Mouse (Mus musculus): ENCODE measurements at regions not wholly inside any gene's neighbourhood (a gene's known extent, or its start where the extent isn't known, plus 50 kb on each side); places are given as distances from the start of the nearest gene placed in this dataset.

DNA sequence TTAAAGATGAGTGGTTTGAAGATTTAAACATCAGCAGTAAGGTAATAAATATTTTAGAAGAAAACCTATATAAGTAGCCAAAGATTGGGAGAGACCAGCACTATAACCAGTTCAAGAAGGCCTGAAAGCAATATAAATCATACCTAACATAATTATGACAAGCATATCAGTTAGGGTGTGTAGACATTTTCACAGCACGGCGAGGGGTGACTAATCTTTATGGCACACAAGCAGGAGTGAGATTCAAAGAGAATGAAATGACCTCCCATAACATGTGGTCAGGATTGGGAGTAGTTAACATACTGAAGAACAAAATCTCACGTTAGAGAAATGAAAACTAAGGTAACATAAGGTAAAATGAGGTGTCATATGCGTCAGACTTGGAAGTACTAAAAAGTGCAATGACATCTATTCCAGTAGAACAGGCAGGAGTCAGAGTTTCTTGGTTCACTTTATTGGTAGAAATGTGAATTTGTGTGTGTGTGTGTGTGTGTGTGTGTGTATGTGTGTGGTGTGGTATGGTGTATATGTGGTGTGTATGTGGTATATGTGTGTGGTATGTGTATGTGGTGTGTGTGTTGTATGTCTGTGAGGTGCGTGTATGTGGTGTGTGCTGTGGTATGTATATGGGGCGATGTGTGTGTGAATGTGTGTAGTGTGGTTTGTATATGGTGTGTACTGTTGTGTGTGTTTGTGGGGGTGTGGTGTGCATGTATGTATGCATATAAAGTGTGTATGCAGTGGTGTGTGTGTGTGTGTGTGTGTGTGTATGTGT is 262.0 kb upstream of the Slc30a5 start:
- DNase-seq (ENCODE audit: low spot score in 2 of 2), result no peak
- intact Hi-C loops (cut with DNase I), result no loop called here

DNA sequence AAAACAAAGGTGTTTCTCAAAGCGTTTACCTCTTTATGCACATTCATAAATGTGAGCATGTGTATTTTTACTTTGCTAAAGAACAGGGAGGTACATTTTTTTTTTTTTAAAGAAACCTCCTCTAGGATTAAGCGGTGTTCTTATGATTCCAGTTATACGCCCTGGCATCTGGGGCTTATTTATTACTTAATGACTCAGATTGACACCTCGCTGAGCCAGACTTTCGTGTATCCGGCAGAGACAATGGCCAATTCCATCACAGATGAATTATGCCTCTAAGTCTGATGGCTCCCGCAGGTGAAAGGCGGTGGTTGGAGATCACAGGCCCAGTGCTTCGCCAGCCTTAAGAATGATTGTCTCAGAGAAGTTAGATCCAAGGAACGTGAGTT is 259.5 kb upstream of the Slc30a5 start:
- DNase-seq (ENCODE audit: low spot score in 2 of 2), result no peak
- intact Hi-C loops (cut with DNase I), result no loop called here

DNA sequence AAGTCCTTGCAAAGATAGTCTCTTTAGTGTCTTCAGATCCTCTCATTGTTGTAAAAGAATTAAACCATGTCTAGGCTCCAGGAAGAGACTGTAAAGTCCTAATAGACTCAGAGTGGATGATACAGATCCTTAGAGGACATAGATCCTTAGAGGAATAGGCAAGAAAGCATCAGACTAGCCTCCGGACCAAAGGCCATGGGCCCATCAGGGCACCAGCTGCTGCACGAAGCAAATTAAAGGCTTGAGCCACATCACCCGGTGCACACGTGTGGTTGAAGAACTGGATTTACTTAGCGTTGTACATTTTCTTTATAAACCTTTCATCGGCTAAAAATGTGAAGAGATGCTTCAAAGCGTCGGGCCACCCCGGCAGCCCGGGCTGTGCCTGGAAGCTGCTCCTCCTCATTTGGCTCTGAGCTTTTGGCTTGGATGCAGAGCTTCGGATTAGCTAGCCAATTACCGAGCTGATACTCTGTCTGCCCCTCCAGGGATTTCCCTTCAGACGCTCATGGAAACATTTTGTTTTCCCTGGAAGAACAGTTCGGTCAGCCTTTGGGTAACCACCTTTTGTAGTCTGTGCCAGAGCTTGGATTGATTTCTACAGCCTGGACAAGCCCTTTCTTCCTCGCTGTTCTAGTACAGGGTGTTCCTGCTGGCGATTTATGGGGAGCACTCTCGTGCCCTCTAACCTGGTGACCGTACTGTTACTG is 259.0 kb upstream of the Slc30a5 start:
- intact Hi-C loops (cut with DNase I), result no loop called here
- peak; percentile 22 to 50 for DNase-seq (ENCODE audit: low spot score in 2 of 2)

DNA sequence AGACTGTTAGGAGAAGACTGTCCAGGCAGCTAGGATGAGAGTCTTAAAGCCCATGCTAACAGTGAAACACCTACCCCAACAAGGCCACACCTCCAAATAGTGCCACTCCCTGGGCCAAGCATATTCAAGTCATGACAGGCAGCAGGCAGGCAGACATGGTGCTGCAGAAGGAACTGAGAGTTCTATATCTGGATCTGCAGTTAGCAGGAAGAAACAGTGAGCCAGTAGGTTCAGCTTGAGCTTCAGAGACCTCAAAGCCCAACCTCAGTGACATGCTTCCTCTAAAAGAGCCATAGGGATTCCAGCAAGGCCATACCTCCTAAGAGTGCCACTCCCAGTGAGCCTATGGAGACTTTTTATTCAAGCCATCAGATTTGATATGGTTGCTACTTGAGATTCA is 252.0 kb upstream of the Slc30a5 start:
- DNase-seq (ENCODE audit: low spot score in 2 of 2), result no peak
- intact Hi-C loops (cut with DNase I), result no loop called here

DNA sequence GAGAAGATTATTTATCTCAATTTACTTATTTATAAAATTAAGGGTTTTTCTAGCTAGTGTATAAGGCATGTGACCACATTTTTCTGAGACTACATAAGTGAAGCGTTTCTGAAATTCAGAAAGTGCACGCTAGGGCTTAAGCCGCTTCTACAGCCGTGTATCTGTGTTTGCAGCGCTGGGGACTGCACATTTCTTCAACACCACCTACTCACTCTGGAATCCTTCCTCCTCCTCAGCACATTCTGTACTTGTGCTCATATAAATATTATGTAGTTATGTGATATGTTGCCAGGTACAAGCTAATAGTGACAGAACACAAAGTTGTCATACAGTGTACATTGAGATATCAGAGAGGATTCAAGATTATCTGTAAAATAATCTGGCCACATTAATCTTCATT is 251.0 kb upstream of the Slc30a5 start:
- intact Hi-C loops (cut with DNase I), result loop anchor here (5.0 kb wide), 2 partner anchors 127 to 192 kb away; no protein-coding TSS in a partner anchor

DNA sequence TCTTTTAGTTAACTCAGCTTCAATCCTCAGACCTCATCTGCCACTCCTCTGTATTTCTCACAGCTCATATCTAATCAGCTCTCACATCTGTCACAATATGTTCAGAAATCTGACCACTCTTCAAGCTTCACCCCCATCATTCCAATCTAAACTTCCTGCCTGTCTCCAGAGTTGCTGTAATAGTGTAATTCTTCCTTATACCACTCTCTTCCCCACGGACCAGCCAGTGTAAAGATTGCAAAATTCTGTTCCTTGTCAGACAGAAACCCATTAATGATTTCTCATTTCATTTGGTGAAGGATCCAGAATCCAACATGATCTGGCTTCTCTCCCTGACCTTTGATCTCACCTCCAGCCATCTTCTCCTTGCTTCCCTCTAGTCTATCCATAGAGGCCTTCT is 250.2 kb upstream of the Slc30a5 start:
- no peak for DNase-seq (ENCODE audit: low spot score in 2 of 2)
- intact Hi-C loops (cut with DNase I), result loop anchor here (5.0 kb wide), 2 partner anchors 126 to 191 kb away; no protein-coding TSS in a partner anchor

More for the DNA sequence above, 251.0 kb upstream of the Slc30a5 start:
- peak in 1 of 2 experiments; percentile 23 for DNase-seq (ENCODE audit: low spot score in 2 of 2)

DNA sequence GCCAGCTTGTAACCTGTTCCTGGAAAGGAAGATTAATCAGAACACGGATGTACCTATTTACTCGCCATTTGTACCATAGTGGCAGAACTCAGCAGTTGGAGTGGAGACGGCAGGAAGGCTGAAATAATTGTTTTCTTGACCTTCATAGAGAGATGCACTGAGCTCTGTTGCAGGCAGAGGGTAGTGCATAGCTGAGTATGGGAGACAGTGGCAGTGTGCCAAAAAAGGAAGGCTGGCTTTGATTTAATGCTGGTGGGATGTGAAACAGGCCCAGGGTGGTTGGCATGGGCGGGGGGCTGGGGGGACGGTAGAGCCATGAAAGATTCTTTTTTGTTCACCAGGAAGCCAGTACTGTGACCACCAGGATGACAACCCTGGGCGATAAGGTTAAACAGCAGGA is 235.3 kb upstream of the Slc30a5 start:
- no peak for DNase-seq (ENCODE audit: low spot score in 2 of 2)
- intact Hi-C loops (cut with DNase I), result no loop called here

DNA sequence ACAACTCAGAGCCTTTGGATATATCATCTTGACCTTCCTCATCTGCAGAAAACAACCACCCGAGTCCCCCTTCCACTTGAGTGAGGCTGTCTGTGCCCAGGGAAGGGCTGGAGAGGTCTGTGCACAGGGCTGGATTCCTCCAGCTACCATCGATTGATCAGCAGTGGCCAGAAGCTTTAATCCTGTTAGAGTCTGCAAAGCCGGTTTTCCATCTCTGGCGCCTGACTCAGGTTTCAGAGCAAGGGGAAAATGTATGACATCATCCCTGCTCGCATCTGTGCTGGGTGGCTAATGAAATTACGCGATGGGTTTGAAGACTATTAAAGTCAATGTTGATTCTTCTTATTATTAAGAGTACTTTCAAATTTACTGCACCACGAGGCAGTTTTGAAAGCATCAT is 229.4 kb upstream of the Slc30a5 start:
- no peak for DNase-seq (ENCODE audit: low spot score in 2 of 2)
- intact Hi-C loops (cut with DNase I), result no loop called here

DNA sequence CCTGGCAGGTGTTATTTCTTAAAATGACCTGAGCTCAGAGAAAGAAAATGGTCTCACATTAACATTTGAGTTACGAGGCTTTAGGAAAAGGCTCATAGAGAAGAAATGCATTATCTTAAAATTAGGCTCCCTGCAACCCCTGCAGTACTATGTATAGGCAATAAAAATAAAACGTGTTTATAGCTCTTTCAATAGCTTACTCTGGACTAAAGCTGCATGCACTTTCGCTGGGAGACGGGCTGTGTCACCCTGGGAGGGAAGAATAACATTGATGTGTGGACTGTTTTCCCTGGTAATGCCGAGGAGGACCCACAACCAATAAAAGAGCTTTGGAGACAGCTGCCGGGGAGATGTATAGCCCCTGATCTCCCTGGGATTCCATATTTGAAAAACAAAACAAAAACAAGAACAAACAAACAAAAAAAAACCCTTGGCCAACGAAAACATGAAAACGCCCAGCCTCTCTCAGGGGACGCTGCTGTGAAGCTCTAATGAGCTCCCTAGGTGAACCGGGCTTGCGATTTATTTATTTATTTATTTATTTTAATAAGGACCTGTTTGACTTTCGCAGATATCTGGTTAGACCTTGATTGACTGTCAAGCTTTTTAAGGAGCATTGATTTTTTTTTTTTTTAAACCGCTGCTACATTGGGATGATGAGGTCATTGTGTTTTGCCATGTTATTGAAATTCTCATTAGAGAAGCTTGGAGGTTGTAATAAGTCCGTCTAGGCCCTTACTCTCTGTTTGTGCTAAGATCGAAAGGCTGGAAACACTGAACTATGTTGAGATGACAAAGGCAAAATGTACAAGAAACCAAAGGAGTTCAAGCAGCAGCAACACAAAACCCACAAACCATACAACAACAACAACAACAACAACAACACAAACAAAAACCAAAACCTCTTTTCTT is 228.3 kb upstream of the Slc30a5 start:
- DNase-seq (ENCODE audit: low spot score in 2 of 2), result no peak
- intact Hi-C loops (cut with DNase I), result no loop called here

DNA sequence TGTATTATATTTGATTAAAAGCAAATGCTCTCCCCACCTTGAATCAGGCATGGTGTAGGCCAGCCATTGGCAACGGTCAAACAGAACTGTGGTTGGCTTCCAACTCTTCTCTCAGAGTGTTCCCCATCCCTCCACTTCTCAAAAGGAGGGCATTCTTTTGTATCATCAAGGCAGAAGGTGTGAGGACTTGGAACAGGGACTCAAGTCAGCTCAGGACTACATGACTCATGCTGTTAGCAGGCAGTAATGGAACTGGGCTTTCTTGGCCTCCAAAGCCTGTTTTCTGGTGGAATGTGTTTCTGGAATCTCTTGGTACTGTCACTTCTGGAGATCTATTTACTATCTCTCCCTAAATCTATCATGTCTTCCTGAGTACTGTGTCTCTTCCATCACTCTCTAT is 216.3 kb upstream of the Slc30a5 start:
- intact Hi-C loops (cut with DNase I), result no loop called here
- DNase-seq (ENCODE audit: low spot score in 2 of 2), result no peak

DNA sequence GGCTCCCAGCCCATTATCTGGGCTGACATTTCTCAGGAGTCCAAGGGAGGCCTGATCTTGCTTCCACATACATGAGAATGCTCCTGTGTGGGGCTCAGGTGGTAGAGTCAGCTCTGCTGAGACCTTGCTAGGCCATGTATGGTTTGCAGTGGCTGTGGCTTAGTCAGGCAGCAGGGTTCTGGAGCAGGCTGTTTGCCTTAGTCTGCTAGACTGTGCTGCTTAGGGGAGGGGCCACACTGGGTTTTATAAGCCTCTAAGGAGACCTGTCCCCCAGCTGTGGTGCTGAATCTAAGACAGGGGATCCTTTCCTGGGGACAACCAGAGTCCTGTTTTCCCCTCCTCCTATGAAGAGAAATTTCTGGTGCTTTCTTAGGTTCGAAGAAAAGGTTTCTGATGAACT is 199.4 kb upstream of the Slc30a5 start:
- no peak for DNase-seq (ENCODE audit: low spot score in 2 of 2)
- intact Hi-C loops (cut with DNase I), result loop anchor here (5.0 kb wide), 1 partner anchor 180 kb away; no protein-coding TSS in a partner anchor

DNA sequence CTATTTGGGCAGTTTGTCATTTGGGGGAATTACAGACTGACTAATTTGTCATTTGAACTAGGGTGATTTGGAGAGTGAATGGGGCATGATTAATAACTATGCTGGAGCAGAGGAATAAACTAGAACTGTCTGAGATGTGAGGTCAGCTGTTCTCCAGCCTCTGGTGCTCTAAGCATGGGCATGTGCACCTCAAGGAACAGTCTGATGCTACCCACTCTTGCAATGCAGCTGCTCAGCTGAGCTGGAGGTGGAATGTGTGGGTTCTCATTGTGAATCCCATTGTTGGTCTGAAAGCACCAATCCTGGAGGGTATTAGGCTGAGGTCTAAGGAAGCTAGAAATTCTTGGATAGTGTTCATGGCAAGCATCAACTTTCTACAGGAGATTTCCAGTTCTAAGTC is 192.8 kb upstream of the Slc30a5 start:
- DNase-seq (ENCODE audit: low spot score in 2 of 2), result peak in 1 of 2 experiments; percentile 9
- intact Hi-C loops (cut with DNase I), result no loop called here

DNA sequence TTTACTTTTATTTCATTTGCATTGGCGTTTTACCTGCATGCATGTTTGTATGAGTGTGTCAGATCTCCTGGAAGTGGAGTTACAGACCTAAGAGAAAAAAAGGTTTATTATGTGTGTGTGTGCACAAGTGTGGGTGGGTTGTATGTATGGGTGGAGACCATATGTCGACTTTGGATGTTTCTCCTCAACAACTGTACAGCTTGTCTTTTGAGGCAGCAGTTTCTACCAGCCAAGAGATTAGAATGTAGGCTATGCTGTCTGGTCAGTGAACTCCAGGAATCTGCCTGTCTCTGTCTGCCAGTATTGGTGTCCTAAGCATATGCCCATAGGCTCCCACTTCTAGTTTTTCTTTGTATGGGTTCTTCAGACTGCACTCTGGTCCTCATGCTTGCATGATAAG is 192.3 kb upstream of the Slc30a5 start:
- DNase-seq (ENCODE audit: low spot score in 2 of 2), result peak in 1 of 2 experiments; percentile 58
- intact Hi-C loops (cut with DNase I), result loop anchor here (2.0 kb wide), 1 partner anchor 71 kb away; no protein-coding TSS in a partner anchor

DNA sequence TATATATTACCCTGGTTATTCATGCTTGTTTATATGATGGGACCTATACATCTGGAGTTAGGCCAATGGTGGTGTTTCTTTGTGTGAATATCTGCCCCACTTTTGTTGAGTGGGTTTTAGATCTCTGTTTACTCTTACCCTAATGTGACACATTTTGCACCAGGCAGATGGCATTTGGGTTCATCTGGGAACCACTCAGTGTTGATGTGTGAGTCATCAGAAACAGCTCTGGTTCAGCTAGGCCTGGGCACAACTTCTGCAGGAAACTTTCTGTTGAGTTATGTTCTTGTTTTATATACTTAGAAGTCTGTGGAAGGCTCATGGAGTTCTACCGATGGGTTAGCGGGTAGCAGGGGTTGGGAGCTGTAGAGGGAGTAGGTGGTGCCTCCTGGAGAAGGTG is 191.7 kb upstream of the Slc30a5 start:
- DNase-seq (ENCODE audit: low spot score in 2 of 2), result peak in 1 of 2 experiments; percentile 49
- intact Hi-C loops (cut with DNase I), result loop anchor here (2.0 kb wide), 1 partner anchor 70 kb away; no protein-coding TSS in a partner anchor

DNA sequence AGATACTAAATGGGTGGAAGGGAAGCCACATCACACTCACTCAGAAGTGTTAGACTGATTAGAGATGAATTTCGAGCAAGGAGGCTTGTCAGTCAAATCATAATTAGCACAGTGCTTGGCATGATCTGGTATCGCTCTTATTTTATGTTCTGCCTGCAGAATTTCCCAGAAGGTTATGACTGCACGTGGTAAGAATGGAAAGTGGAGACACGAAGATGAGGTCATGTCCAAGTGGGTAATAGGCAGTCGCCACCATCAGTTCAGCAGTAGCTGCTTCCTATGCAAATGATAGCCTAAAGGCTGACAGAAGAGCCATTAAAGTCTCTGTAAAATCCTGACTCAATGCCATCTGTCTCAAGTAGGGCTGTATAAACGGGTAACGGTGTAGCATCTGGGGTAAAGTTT is 186.0 kb upstream of the Slc30a5 start:
- intact Hi-C loops (cut with DNase I), result no loop called here

DNA sequence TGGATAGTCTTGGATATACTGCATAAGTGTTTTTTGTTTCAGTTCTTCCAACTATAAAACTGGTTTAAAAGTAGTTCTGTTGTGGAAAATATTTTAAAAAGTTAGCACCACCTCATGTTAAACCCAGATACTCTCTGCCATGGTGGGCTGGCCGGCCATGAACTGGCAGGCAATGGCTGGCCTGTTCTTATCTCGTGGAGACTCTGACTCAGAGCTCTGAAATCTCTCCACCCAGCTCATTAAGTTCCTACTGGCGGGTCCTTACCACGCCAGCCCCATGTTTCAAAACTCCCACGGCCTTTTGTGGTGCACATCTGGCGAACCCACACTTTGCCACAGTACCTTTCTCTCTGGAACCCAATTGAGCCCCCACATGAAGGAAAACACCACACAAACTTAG is 183.8 kb upstream of the Slc30a5 start:
- DNase-seq (ENCODE audit: low spot score in 2 of 2), result no peak
- intact Hi-C loops (cut with DNase I), result no loop called here

More for the DNA sequence above, 186.0 kb upstream of the Slc30a5 start:
- DNase-seq (ENCODE audit: low spot score in 2 of 2), result no peak

DNA sequence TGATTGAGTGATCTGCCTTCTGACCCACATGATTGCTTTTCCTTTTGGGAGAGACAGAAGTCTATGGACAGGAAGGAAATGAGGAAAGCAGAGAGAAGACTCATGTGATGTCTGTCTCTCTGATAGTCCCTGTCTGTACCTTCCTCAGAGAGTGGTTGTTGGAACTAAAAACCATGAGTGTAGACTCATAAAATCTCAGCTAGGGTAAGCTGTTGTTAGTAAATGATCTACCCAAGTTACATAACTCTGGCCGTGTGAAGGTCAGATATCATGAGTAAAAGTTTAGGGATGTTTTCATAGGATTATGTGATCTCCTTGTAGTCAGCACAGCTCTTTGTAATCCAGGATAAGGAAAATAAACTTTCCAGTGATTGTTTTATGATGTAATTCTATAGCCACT is 183.0 kb upstream of the Slc30a5 start:
- intact Hi-C loops (cut with DNase I), result no loop called here
- DNase-seq (ENCODE audit: low spot score in 2 of 2), result no peak

DNA sequence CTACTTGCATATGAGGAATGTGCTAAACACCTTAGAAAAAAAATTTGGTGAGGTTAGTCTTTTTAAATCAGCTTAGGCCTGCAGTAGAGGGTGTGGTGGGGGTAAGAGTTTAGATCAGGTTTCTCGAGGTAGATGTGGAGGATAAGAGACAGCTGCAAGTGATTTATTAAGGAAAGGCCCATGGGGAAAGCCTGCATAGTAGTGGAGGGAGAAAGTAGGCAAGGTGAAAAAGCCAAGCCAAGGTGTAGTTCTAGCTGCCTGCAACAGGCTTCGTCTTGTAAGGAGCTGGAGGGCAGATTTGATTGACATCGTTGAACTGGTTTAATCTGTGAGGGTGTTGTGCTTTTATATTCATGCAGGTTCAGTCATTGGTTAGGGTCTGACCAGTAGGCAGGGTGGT is 182.2 kb upstream of the Slc30a5 start:
- intact Hi-C loops (cut with DNase I), result no loop called here
- no peak for DNase-seq (ENCODE audit: low spot score in 2 of 2)

DNA sequence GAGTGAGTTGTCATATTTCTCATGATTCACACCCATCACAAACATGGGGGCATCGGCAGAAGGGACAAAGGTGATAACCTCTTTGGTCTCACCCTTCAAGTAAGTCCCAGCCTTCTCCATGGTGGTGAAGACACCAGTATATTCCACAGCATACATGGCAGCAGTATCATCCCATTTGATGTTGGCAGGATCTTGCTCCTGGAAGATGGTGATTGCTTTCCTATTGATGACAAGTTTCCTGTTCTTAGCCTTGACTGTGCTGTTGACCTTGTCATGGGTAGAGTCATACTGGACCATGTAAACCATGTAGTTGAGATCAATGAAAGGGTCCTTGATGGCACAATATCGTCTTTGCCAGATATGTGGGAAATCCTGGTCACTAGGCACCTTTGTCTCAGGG is 180.4 kb upstream of the Slc30a5 start:
- DNase-seq (ENCODE audit: low spot score in 2 of 2), result no peak
- intact Hi-C loops (cut with DNase I), result no loop called here

DNA sequence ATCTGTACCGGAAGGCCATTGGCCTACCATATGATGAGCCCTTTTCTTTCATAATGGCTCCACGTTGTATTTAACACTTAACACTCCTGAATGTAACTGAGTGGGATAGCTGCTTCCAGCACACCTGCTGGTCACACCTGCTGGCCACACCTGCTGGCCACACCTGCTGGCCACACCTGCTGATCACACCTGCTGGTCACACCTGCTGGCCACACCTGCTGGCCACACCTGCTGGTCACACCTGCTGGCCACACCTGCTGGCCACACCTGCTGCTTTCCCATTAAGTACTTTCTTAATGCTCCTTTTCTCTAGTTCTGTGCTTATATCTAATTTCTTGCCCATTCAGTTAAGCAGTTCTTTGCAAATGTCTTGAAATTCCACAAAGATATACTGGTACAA is 157.4 kb upstream of the Slc30a5 start:
- DNase-seq (ENCODE audit: low spot score in 2 of 2), result no peak
- intact Hi-C loops (cut with DNase I), result no loop called here

Data from left cerebral cortex, postnatal 25 days (tissue).